ENCODE assay signal across 8 mouse cellular contexts in genomic region chr5:131538311-131538915, GRCm38 (mm10).
DNase-seq lines count a peak whose midpoint lies in the region; ATAC-seq and TF ChIP-seq lines count a peak whose summit lies in the region.

No protein-coding gene starts in this region.

- no peak for DNase-seq in spleen, adult 2 months (ENCODE audit: low read depth in 1 of 2, low spot score in 2 of 2)
- no peak for DNase-seq in spleen, adult 18-20 months
- peak; percentile 88 for DNase-seq in heart, embryonic 10.5 days (ENCODE audit: low spot score)
- DNase-seq in liver, adult 2 months (ENCODE audit: extremely low read depth, low read depth, low spot score) = no peak
- DNase-seq in thymus, postnatal 25 days = peak; percentile 3

- peak overlapping the region; percentile 96 for H3ac ChIP-seq in myocyte (ENCODE audit: control insufficient read depth, insufficient read length)

- no peaks in the 10 kb centered on the region for H3K9me3 ChIP-seq in embryonic facial prominence, embryonic 15.5 days (replicated peaks)
- H3K9me3 ChIP-seq in heart, embryonic 10.5 days = no peaks in the 10 kb centered on the region
- no peaks in the 10 kb centered on the region for H3K9me3 ChIP-seq in kidney, embryonic 14.5 days (ENCODE audit: control insufficient read depth, low read length)

- H3K4me1 ChIP-seq in spleen, adult 2 months (ENCODE audit: control insufficient read depth, insufficient read depth, insufficient read length) = no peaks in the 10 kb centered on the region
- H3K4me1 ChIP-seq in embryonic facial prominence, embryonic 15.5 days = peaks cover 25% of the 10 kb centered on the region
- H3K4me1 ChIP-seq in heart, embryonic 10.5 days = peaks cover 14% of the 10 kb centered on the region; the same call in 1 of the 2 replicates
- peaks cover 18% of the 10 kb centered on the region for H3K4me1 ChIP-seq in kidney, embryonic 14.5 days (ENCODE audit: control insufficient read depth, insufficient read depth, low read length)
- H3K4me1 ChIP-seq in liver, adult 2 months (ENCODE audit: control insufficient read depth, insufficient read depth, low read length) = no peaks in the 10 kb centered on the region

- no peak for TF ChIP-seq POLR2A in spleen, adult 2 months (IDR thresholded peaks at IDR 0.05; ENCODE audit: low read depth, low read length)
- TF ChIP-seq POLR2A in liver, adult 2 months (IDR thresholded peaks at IDR 0.05; ENCODE audit: extremely low read depth, insufficient read depth, low read length) = no peak
- TF ChIP-seq POLR2A in myocyte (IDR thresholded peaks at IDR 0.05; ENCODE audit: insufficient read length, low read depth) = peak; percentile 89

- peak; percentile 90 for ATAC-seq in embryonic facial prominence, embryonic 15.5 days (ENCODE audit: insufficient number of reproducible peaks, low FRiP score, low TSS enrichment, low read depth)
- ATAC-seq in kidney, embryonic 14.5 days (ENCODE audit: low FRiP score, low TSS enrichment) = peak; percentile 82

- TF ChIP-seq CTCF in spleen, adult 2 months (IDR thresholded peaks at IDR 0.05; ENCODE audit: extremely low read depth, insufficient read depth, insufficient read length, insufficient replicate concordance) = no peak
- no peak for TF ChIP-seq CTCF in liver, adult 2 months (IDR thresholded peaks at IDR 0.05; ENCODE audit: low read depth, low read length)

- peaks cover 16% of the 10 kb centered on the region for H3K27me3 ChIP-seq in spleen, adult 2 months (ENCODE audit: control insufficient read depth, insufficient read depth, low read length)
- no peaks in the 10 kb centered on the region for H3K27me3 ChIP-seq in embryonic facial prominence, embryonic 15.5 days
- peaks cover 5% of the 10 kb centered on the region; the same call in 1 of the 2 replicates for H3K27me3 ChIP-seq in heart, embryonic 10.5 days (ENCODE audit: insufficient read depth, poor library complexity, severe bottlenecking)
- H3K27me3 ChIP-seq in kidney, embryonic 14.5 days (ENCODE audit: control insufficient read depth, insufficient read depth, low read length) = peaks cover 3% of the 10 kb centered on the region
- H3K27me3 ChIP-seq in liver, adult 2 months (ENCODE audit: control insufficient read depth, insufficient read depth, low read length) = peaks cover 8% of the 10 kb centered on the region
- no peaks in the 10 kb centered on the region for H3K27me3 ChIP-seq in myocyte (ENCODE audit: control insufficient read depth, insufficient read depth, insufficient read length)

- peak overlapping the region; percentile 77 for H3K9ac ChIP-seq in embryonic facial prominence, embryonic 15.5 days
- H3K9ac ChIP-seq in kidney, embryonic 14.5 days (ENCODE audit: low read depth, low read length) = peak overlapping the region; percentile 83
- H3K9ac ChIP-seq in liver, adult 2 months (ENCODE audit: low read depth, low read length) = peak overlapping the region; percentile 54

- H3K36me3 ChIP-seq in spleen, adult 2 months (ENCODE audit: control insufficient read depth, insufficient read depth, low read length) = no peaks in the 10 kb centered on the region
- H3K36me3 ChIP-seq in embryonic facial prominence, embryonic 15.5 days = 0 out of 2 replicates have a peak, but pooled peaks cover under 1% of the 10 kb centered on the region
- H3K36me3 ChIP-seq in heart, embryonic 10.5 days = peaks cover under 1% of the 10 kb centered on the region; the same call in 1 of the 2 replicates
- H3K36me3 ChIP-seq in kidney, embryonic 14.5 days (ENCODE audit: control insufficient read depth, insufficient read depth, low read length) = no peaks in the 10 kb centered on the region
- no peaks in the 10 kb centered on the region for H3K36me3 ChIP-seq in liver, adult 2 months (ENCODE audit: control insufficient read depth, insufficient read depth, low read length)
- H3K36me3 ChIP-seq in myocyte (ENCODE audit: control insufficient read depth, insufficient read depth) = no peaks in the 10 kb centered on the region

- H3K79me2 ChIP-seq in liver, adult 2 months (ENCODE audit: control insufficient read depth, insufficient read depth, low read length) = no peaks in the 10 kb centered on the region
- peaks cover 35% of the 10 kb centered on the region for H3K79me2 ChIP-seq in myocyte (ENCODE audit: control insufficient read depth, insufficient read depth)

- H3K4me3 ChIP-seq in spleen, adult 2 months (ENCODE audit: extremely low read depth, insufficient read depth, insufficient read length) = peak overlapping the region; percentile 36
- peak overlapping the region; percentile 86 for H3K4me3 ChIP-seq in embryonic facial prominence, embryonic 15.5 days (replicated peaks)
- H3K4me3 ChIP-seq in heart, embryonic 10.5 days = peak overlapping the region; percentile 85
- peak overlapping the region; percentile 65 for H3K4me3 ChIP-seq in kidney, embryonic 14.5 days (ENCODE audit: low read length)
- peak overlapping the region; percentile 75 for H3K4me3 ChIP-seq in liver, adult 2 months (ENCODE audit: insufficient read depth, low read depth, low read length)
- H3K4me3 ChIP-seq in myocyte = peak overlapping the region; percentile 68

- H3K4me2 ChIP-seq in embryonic facial prominence, embryonic 15.5 days (replicated peaks) = peak overlapping the region; percentile 80
- H3K4me2 ChIP-seq in kidney, embryonic 14.5 days (replicated peaks; ENCODE audit: low read depth, low read length) = peak overlapping the region; percentile 70
- peak overlapping the region; percentile 65 for H3K4me2 ChIP-seq in myocyte (ENCODE audit: low read depth)

- no peak overlapping the region for H3K27ac ChIP-seq in spleen, adult 2 months (ENCODE audit: insufficient read depth, low read length)
- H3K27ac ChIP-seq in embryonic facial prominence, embryonic 15.5 days (replicated peaks) = peak overlapping the region; percentile 97
- peak overlapping the region; percentile 91 for H3K27ac ChIP-seq in heart, embryonic 10.5 days
- H3K27ac ChIP-seq in kidney, embryonic 14.5 days (ENCODE audit: low read depth, low read length) = peak overlapping the region; percentile 83
- H3K27ac ChIP-seq in liver, adult 2 months (replicated peaks; ENCODE audit: insufficient read depth, low read depth, low read length) = no peak overlapping the region

- 2% methylated on average over 60 of the region's 68 CpGs for WGBS in spleen, adult 2 months
- under 1% methylated on average over 64 of the region's 68 CpGs for WGBS in embryonic facial prominence, embryonic 15.5 days
- WGBS in heart, embryonic 10.5 days = under 1% methylated on average over 57 of the region's 68 CpGs
- under 1% methylated on average over 66 of the region's 68 CpGs for WGBS in kidney, embryonic 14.5 days
- 1% methylated on average over 67 of the region's 68 CpGs for WGBS in liver, adult 2 months

TF ChIP-seq in myocyte, 11 proteins besides CTCF, POLR2A, EP300 and RAD21:
- peak; percentile 48 for TF ChIP-seq TCF3 (IDR thresholded peaks at IDR 0.05; ENCODE audit: insufficient read length, low read depth)
- no peak for TF ChIP-seq TCF12 (IDR thresholded peaks at IDR 0.05; ENCODE audit: insufficient read depth, poor library complexity, severe bottlenecking)
- peak in 2 of 3 experiments; percentile 88 for TF ChIP-seq MYOG (IDR thresholded peaks at IDR 0.05; ENCODE audit: control insufficient read depth in 1 of 3, insufficient read depth in 1 of 3, insufficient read length in 2 of 3, low read depth in 2 of 3)
- TF ChIP-seq POLR2AphosphoS2 (IDR thresholded peaks at IDR 0.05; ENCODE audit: insufficient read length, low read depth) = peak; percentile 80
- peak in 2 of 3 experiments; percentile 75 to 89 for TF ChIP-seq MYOD1 (IDR thresholded peaks at IDR 0.05; ENCODE audit: control insufficient read depth in 1 of 3, insufficient read length in 2 of 3, low read depth in 2 of 3)

Comparison
In these comparisons a context has a peak if more than half of its experiments do, and no peak if none do; other contexts are left out.
1. DNase-seq: peak in heart, embryonic 10.5 days (single experiment) and thymus, postnatal 25 days (single experiment); none in spleen, adult 2 months (0 of 2), spleen, adult 18-20 months (0 of 2) and liver, adult 2 months (single experiment).
2. H3K27ac ChIP-seq: peak in embryonic facial prominence, embryonic 15.5 days (single experiment), heart, embryonic 10.5 days (single experiment) and kidney, embryonic 14.5 days (single experiment); none in spleen, adult 2 months (single experiment) and liver, adult 2 months (single experiment).
3. H3K4me3 ChIP-seq: peak in every context shown above with its lines; median percentile 86 in embryonic facial prominence, embryonic 15.5 days; 85 in heart, embryonic 10.5 days; 75 in liver, adult 2 months; 68 in myocyte; 65 in kidney, embryonic 14.5 days; 36 in spleen, adult 2 months.
4. Peak in every context shown above with its lines, with median percentiles within 50 percentile points of each other: H3K4me2 ChIP-seq and H3K9ac ChIP-seq.